Mouse (Mus musculus): ENCODE results near the gene Gabbr2. TPM values are rescaled to one million over a fixed set of nuclear protein-coding genes. Genes with fewer than 3 reads are reported as not detected.

The Gabbr2 gene
- polyA plus RNA-seq, 1 experiment, result not detected

GRCm38 (mm10) chr4:46915476-46915875 is 76.2 kb downstream of the Gabbr2 start:
- Histone ChIP-seq H3K36me3 (ENCODE audit: control insufficient read depth) (no peaks in the 10 kb centered on the region), H3K27me3 (ENCODE audit: control insufficient read depth) (no peaks in the 10 kb centered on the region), H3K9me3 (ENCODE audit: control insufficient read depth, low read length) (no peaks in the 10 kb centered on the region), H3K4me1 (ENCODE audit: control insufficient read depth) (peaks cover 22% of the 10 kb centered on the region), H3K4me3 (replicated peaks) (no peak overlapping the region)
- no peak for TF ChIP-seq TAL1 (IDR thresholded peaks at IDR 0.05; ENCODE audit: low read length)
- no peak for TF ChIP-seq GATA1 (IDR thresholded peaks at IDR 0.05; ENCODE audit: low read length)

GRCm38 (mm10) chr4:46914606-46915005 is 77.1 kb downstream of the Gabbr2 start:
- TF ChIP-seq GATA1 (IDR thresholded peaks at IDR 0.05; ENCODE audit: low read length), result no peak
- TF ChIP-seq TAL1 (IDR thresholded peaks at IDR 0.05; ENCODE audit: low read length), result no peak
- no peaks in the 10 kb centered on the region for H3K9me3 ChIP-seq (ENCODE audit: control insufficient read depth, low read length)
- peaks cover 22% of the 10 kb centered on the region for H3K4me1 ChIP-seq (ENCODE audit: control insufficient read depth)
- no peak overlapping the region for H3K4me3 ChIP-seq (replicated peaks)
- no peaks in the 10 kb centered on the region for H3K36me3 ChIP-seq (ENCODE audit: control insufficient read depth)
- H3K27me3 ChIP-seq (ENCODE audit: control insufficient read depth), result no peaks in the 10 kb centered on the region

GRCm38 (mm10) chr4:46906036-46906691 is 85.5 kb downstream of the Gabbr2 start:
- Histone ChIP-seq H3K9me3 (ENCODE audit: control insufficient read depth, low read length) (peaks cover 2% of the 10 kb centered on the region; the same call in 1 of the 2 replicates), H3K4me3 (replicated peaks) (no peak overlapping the region), H3K4me1 (ENCODE audit: control insufficient read depth) (peaks cover 54% of the 10 kb centered on the region), H3K36me3 (ENCODE audit: control insufficient read depth) (no peaks in the 10 kb centered on the region), H3K27me3 (ENCODE audit: control insufficient read depth) (no peaks in the 10 kb centered on the region)
- TF ChIP-seq GATA1 (IDR thresholded peaks at IDR 0.05; ENCODE audit: low read length), result no peak
- no peak for TF ChIP-seq TAL1 (IDR thresholded peaks at IDR 0.05; ENCODE audit: low read length)

GRCm38 (mm10) chr4:46905152-46905551 is 86.5 kb downstream of the Gabbr2 start:
- Histone ChIP-seq H3K9me3 (ENCODE audit: control insufficient read depth, low read length) (peaks cover 2% of the 10 kb centered on the region; the same call in 1 of the 2 replicates), H3K4me3 (replicated peaks) (no peak overlapping the region), H3K27me3 (ENCODE audit: control insufficient read depth) (no peaks in the 10 kb centered on the region), H3K36me3 (ENCODE audit: control insufficient read depth) (no peaks in the 10 kb centered on the region), H3K4me1 (ENCODE audit: control insufficient read depth) (peaks cover 53% of the 10 kb centered on the region)
- TF ChIP-seq TAL1 (IDR thresholded peaks at IDR 0.05; ENCODE audit: low read length) (no peak), GATA1 (IDR thresholded peaks at IDR 0.05; ENCODE audit: low read length) (no peak)

GRCm38 (mm10) chr4:46904129-46904528 is 87.5 kb downstream of the Gabbr2 start:
- H3K4me3 ChIP-seq (replicated peaks), result no peak overlapping the region
- H3K4me1 ChIP-seq (ENCODE audit: control insufficient read depth), result peaks cover 61% of the 10 kb centered on the region
- TF ChIP-seq GATA1 (IDR thresholded peaks at IDR 0.05; ENCODE audit: low read length) (no peak), TAL1 (IDR thresholded peaks at IDR 0.05; ENCODE audit: low read length) (peak; percentile 39; the same call in 2 of the 3 replicates)
- no peaks in the 10 kb centered on the region for H3K27me3 ChIP-seq (ENCODE audit: control insufficient read depth)
- peaks cover 2% of the 10 kb centered on the region; the same call in 1 of the 2 replicates for H3K9me3 ChIP-seq (ENCODE audit: control insufficient read depth, low read length)
- H3K36me3 ChIP-seq (ENCODE audit: control insufficient read depth), result no peaks in the 10 kb centered on the region

- TF ChIP-seq GATA1 (IDR thresholded peaks at IDR 0.05; ENCODE audit: low read length) (no peak), TAL1 (IDR thresholded peaks at IDR 0.05; ENCODE audit: low read length) (no peak)
- Histone ChIP-seq H3K36me3 (ENCODE audit: control insufficient read depth) (no peaks in the 10 kb centered on the region), H3K4me3 (replicated peaks) (no peak overlapping the region), H3K9me3 (ENCODE audit: control insufficient read depth, low read length) (no peaks in the 10 kb centered on the region), H3K4me1 (ENCODE audit: control insufficient read depth) (peaks cover 26% of the 10 kb centered on the region), H3K27me3 (ENCODE audit: control insufficient read depth) (peaks cover 11% of the 10 kb centered on the region; the same call in 1 of the 2 replicates)
Observed at GRCm38 (mm10) chr4:46898546-46898945, 93.1 kb downstream of the Gabbr2 start.

GRCm38 (mm10) chr4:46897634-46898399 is 93.9 kb downstream of the Gabbr2 start:
- no peak overlapping the region for H3K4me3 ChIP-seq (replicated peaks)
- H3K36me3 ChIP-seq (ENCODE audit: control insufficient read depth), result no peaks in the 10 kb centered on the region
- TF ChIP-seq TAL1 (IDR thresholded peaks at IDR 0.05; ENCODE audit: low read length), result no peak
- no peaks in the 10 kb centered on the region for H3K9me3 ChIP-seq (ENCODE audit: control insufficient read depth, low read length)
- H3K27me3 ChIP-seq (ENCODE audit: control insufficient read depth), result peaks cover 11% of the 10 kb centered on the region; the same call in 1 of the 2 replicates
- H3K4me1 ChIP-seq (ENCODE audit: control insufficient read depth), result peaks cover 19% of the 10 kb centered on the region

- H3K4me3 ChIP-seq (replicated peaks), result no peak overlapping the region
- no peaks in the 10 kb centered on the region for H3K9me3 ChIP-seq (ENCODE audit: control insufficient read depth, low read length)
- peaks cover 14% of the 10 kb centered on the region for H3K27me3 ChIP-seq (ENCODE audit: control insufficient read depth)
- H3K4me1 ChIP-seq (ENCODE audit: control insufficient read depth), result peaks cover under 1% of the 10 kb centered on the region; the same call in 1 of the 2 replicates
- H3K36me3 ChIP-seq (ENCODE audit: control insufficient read depth), result no peaks in the 10 kb centered on the region
- TF ChIP-seq GATA1 (IDR thresholded peaks at IDR 0.05; ENCODE audit: low read length), result no peak
- no peak for TF ChIP-seq TAL1 (IDR thresholded peaks at IDR 0.05; ENCODE audit: low read length)
Observed at GRCm38 (mm10) chr4:46894144-46894543, 97.5 kb downstream of the Gabbr2 start.

- Histone ChIP-seq H3K4me3 (replicated peaks) (no peak overlapping the region), H3K27me3 (ENCODE audit: control insufficient read depth) (peaks cover 6% of the 10 kb centered on the region), H3K36me3 (ENCODE audit: control insufficient read depth) (no peaks in the 10 kb centered on the region), H3K4me1 (ENCODE audit: control insufficient read depth) (peaks cover 3% of the 10 kb centered on the region; the same call in 1 of the 2 replicates), H3K9me3 (ENCODE audit: control insufficient read depth, low read length) (no peaks in the 10 kb centered on the region)
- TF ChIP-seq GATA1 (IDR thresholded peaks at IDR 0.05; ENCODE audit: low read length), result no peak
- no peak for TF ChIP-seq TAL1 (IDR thresholded peaks at IDR 0.05; ENCODE audit: low read length)
Observed at GRCm38 (mm10) chr4:46889175-46889574, 102.5 kb downstream of the Gabbr2 start.

Data from erythroblast, embryonic 14.5 days (primary cell).